Mouse (Mus musculus): ENCODE measurements around the gene Lhx9.

Lhx9 gene

GRCm38 (mm10) chr1:138840440-138841305 lies 7.7 kb downstream of the Lhx9 start:
- DNase-seq (ENCODE audit: inconsistent age in 2 of 2, low spot score in 1 of 2): peak in 1 of 2 experiments; percentile 50

GRCm38 (mm10) chr1:138839809-138840430 lies 8.5 kb downstream of the Lhx9 start:
- DNase-seq (ENCODE audit: inconsistent age in 2 of 2, low spot score in 1 of 2): no peak

GRCm38 (mm10) chr1:138839291-138839690 lies 9.1 kb downstream of the Lhx9 start:
- DNase-seq (ENCODE audit: inconsistent age in 2 of 2, low spot score in 1 of 2): no peak

- no peak for DNase-seq (ENCODE audit: inconsistent age in 2 of 2, low spot score in 1 of 2)
Observed at GRCm38 (mm10) chr1:138837786-138838743, 10.3 kb downstream of the Lhx9 start.

- peak in 1 of 2 experiments; percentile 78 for DNase-seq (ENCODE audit: inconsistent age in 2 of 2, low spot score in 1 of 2)
Observed at GRCm38 (mm10) chr1:138835355-138835900, 12.9 kb downstream of the Lhx9 start.

- DNase-seq (ENCODE audit: inconsistent age in 2 of 2, low spot score in 1 of 2): no peak
Observed at GRCm38 (mm10) chr1:138831309-138831708, 17.1 kb downstream of the Lhx9 start.

- DNase-seq (ENCODE audit: inconsistent age in 2 of 2, low spot score in 1 of 2): no peak
Observed at GRCm38 (mm10) chr1:138826841-138827240, 21.5 kb downstream of the Lhx9 start.

GRCm38 (mm10) chr1:138822985-138823322 lies 25.4 kb downstream of the Lhx9 start:
- DNase-seq (ENCODE audit: inconsistent age in 2 of 2, low spot score in 1 of 2): no peak

GRCm38 (mm10) chr1:138822255-138822984 lies 26.0 kb downstream of the Lhx9 start:
- no peak for DNase-seq (ENCODE audit: inconsistent age in 2 of 2, low spot score in 1 of 2)

- DNase-seq (ENCODE audit: inconsistent age in 2 of 2, low spot score in 1 of 2): no peak
Observed at GRCm38 (mm10) chr1:138801732-138802131, 46.6 kb downstream of the Lhx9 start.

- DNase-seq (ENCODE audit: inconsistent age in 2 of 2, low spot score in 1 of 2): no peak
Observed at GRCm38 (mm10) chr1:138801296-138801695, 47.1 kb downstream of the Lhx9 start.

GRCm38 (mm10) chr1:138799692-138800314 lies 48.6 kb downstream of the Lhx9 start:
- no peak for DNase-seq (ENCODE audit: inconsistent age in 2 of 2, low spot score in 1 of 2)

GRCm38 (mm10) chr1:138798110-138798509 lies 50.3 kb downstream of the Lhx9 start:
- DNase-seq (ENCODE audit: inconsistent age in 2 of 2, low spot score in 1 of 2): no peak

GRCm38 (mm10) chr1:138785856-138786255 lies 62.5 kb downstream of the Lhx9 start:
- no peak for DNase-seq (ENCODE audit: inconsistent age in 2 of 2, low spot score in 1 of 2)

GRCm38 (mm10) chr1:138784019-138784418 lies 64.4 kb downstream of the Lhx9 start:
- DNase-seq (ENCODE audit: inconsistent age in 2 of 2, low spot score in 1 of 2): no peak
